Mouse (Mus musculus): ENCODE data around the gene Mmp25. TPM values are rescaled to one million over a fixed set of nuclear protein-coding genes. Genes with fewer than 3 reads are reported as not detected.
A peak's percentile ranks its signal among the peaks of the same experiment; 100 is the strongest.
"Not testable (repeated sequence)": the region's sequence is repeated elsewhere in the genome, so short reads cannot be mapped to it uniquely, and the experiment has no call there.

Gene Mmp25
- total RNA-seq, 2 experiments from 2014 or later, result 0.70 to 0.71 TPM

GRCm38 (mm10) chr17:23601836-23602585 lies 43.1 kb downstream of the Mmp25 start:
- DNase-seq (ENCODE audit: low spot score in 2 of 2), result no peak

- no peak for DNase-seq (ENCODE audit: low spot score in 2 of 2)
Observed at GRCm38 (mm10) chr17:23600641-23601622, 44.1 kb downstream of the Mmp25 start, which contains the start of gene Zscan10. TSS of gene Zscan10 (plus strand) at chr17:23600856.

- DNase-seq (ENCODE audit: low spot score in 2 of 2), result no peak
Observed at GRCm38 (mm10) chr17:23599605-23600063, 45.4 kb downstream of the Mmp25 start.

- peak; percentile 60 to 78 for DNase-seq (ENCODE audit: low spot score in 2 of 2)
Observed at GRCm38 (mm10) chr17:23598582-23599552, 46.2 kb downstream of the Mmp25 start, which contains the start of gene Zfp13. TSS of gene Zfp13 (minus strand) at chr17:23599487.

- DNase-seq (ENCODE audit: low spot score in 2 of 2), result not testable (repeated sequence)
Observed at GRCm38 (mm10) chr17:23595139-23595538, 49.9 kb downstream of the Mmp25 start.

- no peak for DNase-seq (ENCODE audit: low spot score in 2 of 2)
Observed at GRCm38 (mm10) chr17:23592926-23593300, 52.2 kb downstream of the Mmp25 start.

DNA sequence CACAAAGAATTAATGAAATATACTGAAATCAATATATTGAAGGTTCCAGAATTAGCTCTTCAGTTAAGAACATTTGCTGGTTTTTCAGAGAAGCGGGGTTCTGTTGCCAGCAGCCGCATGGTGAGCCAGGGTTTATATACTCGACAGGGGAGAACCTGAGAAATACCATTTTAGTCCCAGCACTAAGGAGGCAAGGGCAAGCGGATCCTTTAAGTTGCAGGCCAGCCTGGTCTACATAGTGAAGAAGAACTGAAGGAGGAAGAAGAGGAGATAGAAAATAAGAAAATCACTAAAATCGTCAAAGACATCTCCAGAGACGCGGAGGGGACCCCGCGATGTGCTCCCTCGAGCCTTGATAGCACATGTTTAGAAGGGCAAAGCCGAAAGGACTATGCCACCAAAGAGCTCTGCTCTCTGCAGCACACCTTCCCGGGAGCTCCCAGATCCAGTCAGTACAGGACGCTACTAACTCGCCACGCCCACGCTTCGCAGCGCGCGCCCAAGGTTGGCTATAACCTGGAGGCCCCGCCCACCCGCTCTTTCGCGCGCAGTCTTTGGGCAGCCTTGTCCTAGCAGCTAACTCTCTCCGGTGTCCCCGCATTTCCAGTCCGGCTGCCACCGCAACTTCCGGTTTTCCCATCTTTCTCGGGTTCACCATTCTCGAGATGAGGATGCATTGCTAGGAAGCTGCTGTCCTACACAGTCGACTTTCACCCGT lies 52.7 kb downstream of the Mmp25 start:
- DNase-seq (ENCODE audit: low spot score in 2 of 2), result peak; percentile 85 to 92

DNA sequence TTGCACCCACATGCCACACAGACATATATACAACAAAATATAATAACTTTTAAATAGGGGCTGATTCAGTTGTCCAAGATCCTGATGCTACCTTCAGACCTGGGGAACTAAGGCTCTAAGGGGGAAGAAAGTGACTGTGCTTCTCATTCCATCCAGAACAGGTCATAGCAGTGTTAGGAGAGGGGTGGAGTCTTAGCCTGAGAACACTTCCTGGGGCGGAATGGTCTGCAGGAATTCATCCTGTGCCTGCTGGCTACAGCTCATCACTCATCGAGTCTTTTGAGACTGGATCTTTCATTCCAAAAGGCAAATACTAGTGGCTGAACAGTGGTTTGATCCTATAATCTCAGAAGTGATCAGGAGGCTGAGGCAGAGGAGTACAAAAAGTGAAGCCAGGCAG lies 57.8 kb downstream of the Mmp25 start:
- no peak for DNase-seq (ENCODE audit: low spot score in 2 of 2)

DNA sequence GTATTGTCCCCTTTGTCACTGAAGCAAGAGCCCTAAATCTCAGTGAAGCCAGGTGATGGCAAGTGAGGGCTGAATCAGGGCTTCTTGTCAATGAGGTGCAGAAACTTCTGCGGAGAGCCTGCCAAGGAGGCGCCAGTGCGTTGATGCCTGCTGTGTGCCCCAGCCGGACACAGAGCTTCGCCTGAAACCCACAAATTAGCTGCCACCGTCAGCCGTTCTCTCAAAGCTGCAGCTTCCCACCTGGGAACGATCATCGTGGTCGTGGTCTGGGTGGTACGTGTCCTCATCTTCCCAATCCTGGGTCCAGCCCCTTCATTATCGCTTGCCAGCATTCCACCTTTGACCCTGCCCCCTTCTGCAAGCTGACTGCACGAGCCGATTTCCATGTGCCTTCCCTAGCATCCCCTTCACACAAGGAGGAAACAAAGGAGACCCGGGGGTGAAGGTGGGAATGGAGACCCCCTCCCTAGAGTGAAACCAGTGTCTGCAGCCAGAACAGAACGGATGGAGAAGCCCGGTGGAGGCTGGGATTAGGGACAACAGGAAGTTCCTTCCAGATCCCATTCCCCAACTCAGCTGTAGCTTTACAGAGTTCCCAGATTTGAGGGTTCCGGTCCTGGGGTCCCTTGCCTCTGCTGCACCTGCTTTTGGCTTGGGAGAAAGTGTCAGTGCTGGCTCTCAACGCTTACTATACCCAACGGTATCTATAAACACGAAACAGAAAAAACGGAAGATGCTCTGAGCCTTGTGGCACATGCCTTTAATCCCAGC lies 59.2 kb downstream of the Mmp25 start:
- DNase-seq (ENCODE audit: low spot score in 2 of 2), result peak; percentile 41 to 58

DNA sequence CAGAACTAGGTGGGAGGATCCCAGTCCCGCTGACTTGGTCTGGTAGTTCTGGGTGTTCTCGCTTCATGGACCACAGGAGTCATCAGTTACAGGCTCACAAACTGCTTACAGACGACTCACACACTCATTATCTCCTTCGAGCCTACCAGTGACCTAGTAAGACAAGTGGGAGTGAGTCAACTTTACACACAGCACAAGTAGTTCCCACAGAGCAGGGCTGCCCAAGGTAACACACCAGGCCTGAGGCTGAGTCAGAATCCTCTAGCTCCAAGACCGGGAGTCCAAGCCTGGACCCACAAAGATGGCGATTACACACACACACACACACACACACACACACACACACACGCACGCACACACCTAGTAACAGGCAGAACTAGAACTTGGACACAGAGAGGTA lies 60.3 kb downstream of the Mmp25 start:
- no peak for DNase-seq (ENCODE audit: low spot score in 2 of 2)

Other genes with a start within 250 kb of the Mmp25 start
- not detected for gene Vmn2r117, start 165.6 kb downstream of the Mmp25 start, total RNA-seq (2021)
- 1 to 10 TPM; 4.7 to 5.3 TPM for gene Zfp213, start 81.0 kb downstream of the Mmp25 start, total RNA-seq (2021)
- gene Zfp13, start 45.8 kb downstream of the Mmp25 start, total RNA-seq (2021), result 1 to 10 TPM; 8.3 to 9.9 TPM
- gene Zscan10, start 44.4 kb downstream of the Mmp25 start, total RNA-seq (2021), result not detected
- not detected for gene Bicdl2, start 15.2 kb upstream of the Mmp25 start, total RNA-seq (2021)
- 100 to 1,000 TPM; 214 to 230 TPM for gene Hcfc1r1, start 28.3 kb upstream of the Mmp25 start, total RNA-seq (2021)
- gene Thoc6, start 28.6 kb upstream of the Mmp25 start, total RNA-seq (2021), result 10 to 100 TPM; 18.8 to 20.8 TPM
- 10 to 100 TPM; 43.7 to 55.5 TPM for gene Tnfrsf12a, start 32.2 kb upstream of the Mmp25 start, total RNA-seq (2021)
- not detected for gene Cldn6, start 34.0 kb upstream of the Mmp25 start, total RNA-seq (2021)
- under 1 TPM; 0.61 to 0.91 TPM for gene Cldn9, start 38.7 kb upstream of the Mmp25 start, total RNA-seq (2021)
- gene 1520401A03Rik, start 77.5 kb upstream of the Mmp25 start, total RNA-seq (2021), result under 1 TPM; 0.26 to 0.66 TPM
- 10 to 100 TPM; 11.1 to 12.4 TPM for gene Pkmyt1, start 81.1 kb upstream of the Mmp25 start, total RNA-seq (2021)
- 10 to 100 TPM; 12.5 to 13.4 TPM for gene Paqr4, start 95.6 kb upstream of the Mmp25 start, total RNA-seq (2021)
- under 1 TPM; 0.13 to 0.20 TPM for gene Kremen2, start 100.6 kb upstream of the Mmp25 start, total RNA-seq (2021)
- 10 to 100 TPM; 44.5 to 49.2 TPM for gene Flywch1, start 126.3 kb upstream of the Mmp25 start, total RNA-seq (2021)
- 1 to 10 TPM; 5.6 to 6.0 TPM for gene Flywch2, start 140.8 kb upstream of the Mmp25 start, total RNA-seq (2021)
- gene Srrm2, start 145.3 kb upstream of the Mmp25 start, total RNA-seq (2021), result 100 to 1,000 TPM; 293 to 304 TPM
- gene Elob, start 183.9 kb upstream of the Mmp25 start, total RNA-seq (2021), result 100 to 1,000 TPM; 428 to 459 TPM
- not detected for gene Prss33, start 190.8 kb upstream of the Mmp25 start, total RNA-seq (2021)
- not detected for gene Prss32, start 198.6 kb upstream of the Mmp25 start, total RNA-seq (2021)
- gene Prss41, start 198.9 kb upstream of the Mmp25 start, total RNA-seq (2021), result under 1 TPM in 1 of 2 experiments, not detected in 1; 0.18 TPM
- gene Prss21, start 222.8 kb upstream of the Mmp25 start, total RNA-seq (2021), result not detected
- not detected for gene Dcpp1, start 235.6 kb upstream of the Mmp25 start, total RNA-seq (2021)
- gene Dcpp2, start 235.6 kb upstream of the Mmp25 start, total RNA-seq (2021), result not detected

Measured in gastrocnemius, postnatal 4 days (tissue).